Mouse (Mus musculus) ovary, postnatal 14 days (tissue): Measurements from ENCODE around the gene Olfr846.

Source experiments
- DNase-seq: peaks from one replicate; pipeline ENCODE4 v3.0.0; 2022; ENCODE audit warnings: low spot score

Olfr846 gene

GRCm38 (mm10) chr9:19363905-19364304, at the start of gene Olfr846:
Gene Olfr846, minus strand, starts transcription at chr9:19364005.
- no peak for DNase-seq

- no peak for DNase-seq
These were observed 14.8 kb upstream of the Olfr846 start, which contains the start of gene Olfr847 for GRCm38 (mm10) chr9:19378569-19378968. Gene Olfr847, minus strand, starts transcription at chr9:19378669.

- no peak for DNase-seq
These were observed 27.6 kb downstream of the Olfr846 start, which contains the start of gene Olfr845 for GRCm38 (mm10) chr9:19336157-19336556. Gene Olfr845, plus strand, starts transcription at chr9:19336457.

- DNase-seq: no peak
These were observed 47.8 kb downstream of the Olfr846 start, which contains the start of gene Olfr844 for GRCm38 (mm10) chr9:19316047-19316446. Gene Olfr844, plus strand, starts transcription at chr9:19316347.
